Mouse (Mus musculus): ENCODE results near the gene Tacc3.

DNA sequence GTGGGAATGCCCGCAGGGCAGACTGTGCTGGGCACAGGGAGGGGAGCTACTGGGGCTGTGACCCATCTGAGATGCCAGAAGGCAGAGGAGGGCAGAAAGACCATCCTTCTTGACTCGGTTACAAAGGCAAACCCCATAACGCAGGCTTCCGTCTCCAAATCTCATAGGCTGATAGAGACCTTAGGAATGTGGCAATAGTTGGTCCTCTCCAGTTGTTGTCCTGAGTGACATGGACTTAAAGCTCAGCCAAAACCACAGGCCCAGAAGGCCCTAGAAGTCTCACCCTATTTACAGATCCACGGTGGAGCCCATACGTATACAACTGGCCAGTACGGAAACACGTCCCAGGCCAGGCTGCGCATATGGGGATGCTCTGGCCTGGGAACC lies 36.5 kb downstream of the Tacc3 start:
- TF ChIP-seq CTCF (IDR thresholded peaks at IDR 0.05; ENCODE audit: low read depth, low read length) (no peak), POLR2A (IDR thresholded peaks at IDR 0.05; ENCODE audit: borderline replicate concordance, low read depth, low read length) (no peak)

Measured in bone marrow macrophage, adult 2 months (primary cell).